Mouse (Mus musculus) CD4-positive, CD25-positive, alpha-beta regulatory T cell, adult 2 months (primary cell): ENCODE results near the gene Pfkl.
"Not testable (repeated sequence)": the region's sequence is repeated elsewhere in the genome, so short reads cannot be mapped to it uniquely, and the experiment has no call there.

Experiments used
- DNase-seq: peaks from one replicate; pipeline ENCODE4 v3.0.0-alpha.2; 2012; ENCODE audit warnings: low read depth, low spot score

The Pfkl gene

GRCm38 (mm10) chr10:77971709-77972553 is 38.0 kb downstream of the Pfkl start:
- DNase-seq: peak; percentile 67

GRCm38 (mm10) chr10:77971191-77971590 is 38.7 kb downstream of the Pfkl start:
- DNase-seq: peak; percentile 62

- DNase-seq: no peak
Observed at GRCm38 (mm10) chr10:77970481-77970880, 39.4 kb downstream of the Pfkl start, which contains the start of gene Trpm2. Trpm2 (minus strand) TSS chr10:77970563.

- DNase-seq: no peak
Observed at GRCm38 (mm10) chr10:77969973-77970325, 39.9 kb downstream of the Pfkl start.

- peak; percentile 51 for DNase-seq
Observed at GRCm38 (mm10) chr10:77969274-77969972, 40.5 kb downstream of the Pfkl start.

- DNase-seq: no peak
Observed at GRCm38 (mm10) chr10:77963971-77964370, 45.9 kb downstream of the Pfkl start.

- DNase-seq: peak; percentile 41
Observed at GRCm38 (mm10) chr10:77962725-77963124, 47.2 kb downstream of the Pfkl start.

GRCm38 (mm10) chr10:77950468-77950867 is 59.4 kb downstream of the Pfkl start:
- not testable (repeated sequence) for DNase-seq

- DNase-seq: no peak
Observed at GRCm38 (mm10) chr10:77939685-77940084, 70.2 kb downstream of the Pfkl start.
